Mouse (Mus musculus) mature B cell (primary cell): ENCODE results near the gene Syt8.

Source experiments
- in situ Hi-C: fragments of 300-500 bp; cut with MboI; formaldehyde crosslinking; loops from 2 replicates; pipeline ENCODE4 v1.14.3; 2019

The Syt8 gene

GRCm38 (mm10) chr7:142408686-142409085, 26.0 kb upstream of the Syt8 start:
- in situ Hi-C loops = no loop called here

GRCm38 (mm10) chr7:142409603-142410002, 25.0 kb upstream of the Syt8 start:
- in situ Hi-C loops = no loop called here

GRCm38 (mm10) chr7:142413285-142413684, 21.4 kb upstream of the Syt8 start:
- in situ Hi-C loops = no loop called here

- in situ Hi-C loops = no loop called here
Observed at GRCm38 (mm10) chr7:142415314-142415713, 19.3 kb upstream of the Syt8 start.

- in situ Hi-C loops = no loop called here
Observed at GRCm38 (mm10) chr7:142416225-142416624, 18.4 kb upstream of the Syt8 start.

GRCm38 (mm10) chr7:142418027-142418426, 16.6 kb upstream of the Syt8 start:
- in situ Hi-C loops = no loop called here

GRCm38 (mm10) chr7:142418679-142419078, 16.0 kb upstream of the Syt8 start:
- in situ Hi-C loops = no loop called here

GRCm38 (mm10) chr7:142419887-142420286, 14.8 kb upstream of the Syt8 start:
- in situ Hi-C loops = no loop called here

- in situ Hi-C loops = no loop called here
Observed at GRCm38 (mm10) chr7:142421826-142422225, 12.8 kb upstream of the Syt8 start.

GRCm38 (mm10) chr7:142425641-142426213, 8.9 kb upstream of the Syt8 start:
- in situ Hi-C loops = no loop called here

GRCm38 (mm10) chr7:142428213-142428612, 6.4 kb upstream of the Syt8 start:
- in situ Hi-C loops = no loop called here

GRCm38 (mm10) chr7:142430160-142430678, 4.4 kb upstream of the Syt8 start:
- in situ Hi-C loops = no loop called here

- in situ Hi-C loops = no loop called here
Observed at GRCm38 (mm10) chr7:142431106-142431505, 3.5 kb upstream of the Syt8 start.

- in situ Hi-C loops = no loop called here
Observed at GRCm38 (mm10) chr7:142433623-142434022, 1.0 kb upstream of the Syt8 start.

GRCm38 (mm10) chr7:142435524-142435923, 874 bp downstream of the Syt8 start:
- in situ Hi-C loops = loop anchor here (5.0 kb wide), 1 partner anchor 98 kb away; no protein-coding TSS in a partner anchor

- in situ Hi-C loops = loop anchor here (5.0 kb wide), 1 partner anchor 100 kb away; no protein-coding TSS in a partner anchor
Observed at GRCm38 (mm10) chr7:142437324-142437723, 2.7 kb downstream of the Syt8 start.

- in situ Hi-C loops = loop anchor here (5.0 kb wide), 2 partner anchors 57 to 103 kb away; partner anchors contain the start of gene Tnnt3
Observed at GRCm38 (mm10) chr7:142439966-142440365, 5.3 kb downstream of the Syt8 start.

GRCm38 (mm10) chr7:142440657-142441114, 6.0 kb downstream of the Syt8 start:
- in situ Hi-C loops = loop anchor here (5.0 kb wide), 1 partner anchor 57 kb away; the partner anchor contains the start of gene Tnnt3

GRCm38 (mm10) chr7:142441585-142441984, 6.9 kb downstream of the Syt8 start, which contains the start of gene Tnni2:
TSS of gene Tnni2 (plus strand) at chr7:142441808.
- in situ Hi-C loops = loop anchor here (5.0 kb wide), 1 partner anchor 56 kb away; the partner anchor contains the start of gene Tnnt3

- in situ Hi-C loops = loop anchor here (5.0 kb wide), 1 partner anchor 55 kb away; the partner anchor contains the start of gene Tnnt3
Observed at GRCm38 (mm10) chr7:142442081-142442907, 7.6 kb downstream of the Syt8 start.

GRCm38 (mm10) chr7:142442908-142443420, 8.3 kb downstream of the Syt8 start:
- in situ Hi-C loops = loop anchor here (5.0 kb wide), 1 partner anchor 54 kb away; the partner anchor contains the start of gene Tnnt3

GRCm38 (mm10) chr7:142443474-142443873, 8.8 kb downstream of the Syt8 start:
- in situ Hi-C loops = loop anchor here (5.0 kb wide), 1 partner anchor 54 kb away; the partner anchor contains the start of gene Tnnt3
